Mouse (Mus musculus) gastrocnemius, adult 18-20 months (tissue): Measurements from ENCODE around the gene Hsd17b7. TPM values are rescaled to one million over a fixed set of nuclear protein-coding genes. Genes with fewer than 3 reads are reported as not detected.
A peak's percentile ranks its signal among the peaks of the same experiment; 100 is the strongest.
"Not testable (repeated sequence)": the region's sequence is repeated elsewhere in the genome, so short reads cannot be mapped to it uniquely, and the experiment has no call there.

Experiments
- DNase-seq: peaks from one replicate; pipeline ENCODE4 v3.0.0; 2021; ENCODE audit warnings: low spot score
- long read RNA-seq, 2 experiments: library from polyadenylated mRNA; stranded (forward); transcript quantifications; one replicate each; pipeline ENCODE4 v2.0.0; 2021
- total RNA-seq, 2 experiments: library from RNA; stranded (reverse); gene quantifications; 2 replicates each; pipeline ENCODE4 v1.2.3; 2021

Gene Hsd17b7
- total RNA-seq: 10 to 100 TPM; 11.1 to 15.4 TPM
- long read RNA-seq, experiment 1, full-length matches to known transcripts: 11 of 17 reads
- long read RNA-seq, experiment 1, partial matches to known transcripts: 0 of 17 reads
- long read RNA-seq, experiment 1, other reads (novel, unspliced or antisense): 6 of 17 reads
- long read RNA-seq, experiment 2, full-length matches to known transcripts: 12 of 21 reads
- long read RNA-seq, experiment 2, partial matches to known transcripts: 3 of 21 reads
- long read RNA-seq, experiment 2, other reads (novel, unspliced or antisense): 6 of 21 reads

DNA sequence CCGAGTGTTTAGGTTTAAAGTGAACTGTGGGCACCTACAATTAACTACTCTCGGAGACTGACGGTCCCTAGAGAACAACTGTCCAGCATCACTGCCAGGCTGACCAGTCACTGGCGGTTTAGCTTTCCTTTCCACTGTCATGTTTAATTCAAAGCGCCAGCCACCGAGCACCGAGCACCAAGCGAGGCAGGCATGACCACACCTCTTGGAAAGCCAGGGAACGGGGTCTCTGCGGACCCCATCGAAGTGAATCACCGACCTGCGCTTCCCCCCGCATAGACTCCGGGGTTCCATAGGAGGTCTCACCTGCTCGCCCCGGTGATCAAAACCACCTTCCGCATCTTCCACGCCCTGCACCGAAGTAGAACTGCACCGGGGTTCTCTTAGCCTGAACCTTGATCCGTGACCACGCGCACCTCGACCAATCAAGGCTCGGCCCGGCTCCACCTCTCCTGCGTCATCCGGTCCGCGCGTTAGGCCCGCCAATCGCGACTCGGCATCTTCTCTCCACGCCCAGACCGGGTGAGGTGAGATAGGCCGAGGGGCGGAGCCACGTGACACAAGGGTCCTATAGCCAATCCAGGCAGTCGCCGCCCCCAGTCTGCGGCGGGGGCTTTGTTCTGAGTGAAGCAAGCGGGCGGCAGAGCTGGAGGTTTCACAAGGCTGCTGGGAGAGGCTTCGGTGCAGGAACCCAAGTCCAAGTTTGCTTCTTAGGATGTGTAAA lies at the start of gene Hsd17b7:
Gene Hsd17b7, minus strand, starts transcription at position 450 of the 724 bp plus-strand sequence.
- peak; percentile 98 for DNase-seq

DNA sequence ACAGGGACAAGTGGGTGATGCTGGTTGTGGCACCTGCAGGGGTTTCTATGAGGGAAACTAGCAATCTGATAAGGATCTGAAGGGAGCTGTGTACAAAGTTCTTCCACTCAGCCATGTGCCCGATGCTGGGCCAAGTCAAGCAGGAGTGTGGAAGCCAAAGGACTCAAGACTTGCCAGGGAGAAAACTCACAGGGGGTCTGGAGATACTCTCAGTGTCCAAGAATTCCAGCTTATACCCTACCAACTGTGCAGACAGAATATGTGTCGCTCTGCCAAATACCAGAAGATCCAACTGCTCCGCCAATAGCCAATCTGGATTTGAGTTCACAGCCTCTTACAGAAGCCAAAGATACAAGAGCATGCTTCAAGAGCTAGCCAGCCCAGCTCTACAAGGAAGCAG lies 45.7 kb upstream of the Hsd17b7 start:
- DNase-seq: no peak

DNA sequence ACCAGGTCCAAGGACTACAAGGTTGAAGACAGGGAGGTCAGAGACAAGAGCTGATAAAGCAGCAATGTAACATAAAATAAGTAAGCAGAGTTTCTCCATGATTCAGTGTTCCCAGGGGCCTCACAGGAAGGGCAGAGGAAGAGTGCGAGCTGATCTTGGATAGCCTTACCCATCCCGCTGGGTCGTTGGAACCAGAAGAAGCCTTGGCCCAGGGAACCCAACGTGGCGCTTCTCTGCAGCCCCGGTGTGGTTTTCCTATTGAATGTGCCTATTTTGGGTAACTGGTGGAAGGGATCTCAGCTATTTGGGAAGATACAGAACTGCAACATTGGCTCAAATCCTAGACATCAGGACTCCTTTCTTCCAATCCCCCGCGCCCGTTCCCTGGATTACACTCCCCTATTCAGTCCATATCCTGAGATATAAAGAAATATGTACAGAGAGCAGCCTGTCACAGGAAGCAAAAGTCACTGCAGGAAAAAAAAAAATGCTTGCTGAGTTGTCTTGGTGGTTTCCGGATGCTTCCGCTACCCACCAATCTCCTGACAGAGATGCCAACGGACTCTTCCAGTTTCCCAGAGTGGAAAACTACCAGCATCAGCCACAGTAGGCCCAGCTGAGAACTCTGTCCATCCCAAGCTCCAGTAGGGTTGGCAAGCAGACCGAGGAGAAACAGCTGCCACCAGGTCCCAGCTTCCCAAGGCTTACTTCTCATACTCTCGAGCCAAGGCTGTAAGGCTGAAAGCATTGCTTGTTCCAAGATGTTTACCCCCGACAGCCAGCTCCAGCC lies 41.9 kb upstream of the Hsd17b7 start:
- peak; percentile 42 for DNase-seq

GRCm38 (mm10) chr1:170009296-170009695 lies 40.3 kb upstream of the Hsd17b7 start:
- DNase-seq: no peak

DNA sequence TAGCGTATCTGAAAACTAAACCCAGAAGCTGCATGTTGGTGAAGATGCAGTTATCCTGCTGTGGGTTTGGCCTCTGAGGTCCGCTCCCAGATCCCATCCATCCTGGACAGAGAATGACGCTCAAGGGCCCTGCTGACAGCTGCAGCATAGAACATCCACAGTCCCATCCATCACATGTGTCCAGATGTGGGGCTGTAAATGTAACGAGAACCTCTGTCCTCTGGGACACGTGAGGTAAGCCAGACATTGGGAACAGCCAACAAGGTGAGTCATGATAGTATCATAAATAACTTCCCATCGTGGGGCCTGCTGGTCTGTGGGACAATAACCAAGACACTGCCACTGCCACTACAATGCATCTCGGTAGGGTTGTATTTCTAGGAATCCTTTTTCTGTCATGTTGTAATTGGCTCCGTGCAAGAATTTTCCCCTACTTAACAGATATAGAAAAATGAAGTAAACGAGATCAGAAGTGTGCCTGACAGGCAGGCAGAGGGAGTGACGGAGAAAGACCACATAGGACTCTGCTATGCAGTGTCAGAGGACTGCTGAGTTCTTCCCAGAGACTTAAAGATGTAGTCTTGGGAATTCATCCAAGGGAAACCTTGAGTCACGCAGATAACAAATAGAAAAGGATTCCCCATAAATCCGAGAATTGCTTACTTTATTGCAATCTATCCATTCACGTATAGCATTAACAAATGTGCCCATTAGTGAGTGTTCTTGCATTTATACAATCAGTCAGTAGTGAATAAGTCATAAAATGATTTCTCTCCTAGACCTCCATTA lies 39.6 kb upstream of the Hsd17b7 start:
- DNase-seq: no peak

DNA sequence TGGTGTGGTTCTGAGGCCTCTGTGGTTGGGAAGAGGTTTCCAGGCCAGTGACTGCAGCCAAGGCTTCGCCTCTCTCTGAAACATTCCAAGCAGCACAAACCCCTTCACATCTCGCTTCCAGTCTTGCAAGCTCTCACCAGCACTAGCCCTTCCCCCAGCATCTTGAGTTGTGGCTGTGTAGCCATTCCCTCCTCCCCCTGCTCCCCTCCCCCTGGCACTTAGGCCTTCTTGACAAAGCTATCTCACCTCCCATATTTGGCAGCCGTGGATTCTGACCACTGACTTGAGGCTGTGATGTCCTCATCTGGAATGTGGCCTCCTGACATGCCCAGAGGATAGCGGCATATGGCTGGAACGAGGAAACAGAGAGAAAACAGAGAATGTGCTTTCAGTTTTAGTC lies 37.5 kb upstream of the Hsd17b7 start:
- peak; percentile 33 for DNase-seq

GRCm38 (mm10) chr1:170005297-170005696 lies 36.3 kb upstream of the Hsd17b7 start:
- no peak for DNase-seq

GRCm38 (mm10) chr1:169993901-169994300 lies 24.9 kb upstream of the Hsd17b7 start:
- DNase-seq: not testable (repeated sequence)

DNA sequence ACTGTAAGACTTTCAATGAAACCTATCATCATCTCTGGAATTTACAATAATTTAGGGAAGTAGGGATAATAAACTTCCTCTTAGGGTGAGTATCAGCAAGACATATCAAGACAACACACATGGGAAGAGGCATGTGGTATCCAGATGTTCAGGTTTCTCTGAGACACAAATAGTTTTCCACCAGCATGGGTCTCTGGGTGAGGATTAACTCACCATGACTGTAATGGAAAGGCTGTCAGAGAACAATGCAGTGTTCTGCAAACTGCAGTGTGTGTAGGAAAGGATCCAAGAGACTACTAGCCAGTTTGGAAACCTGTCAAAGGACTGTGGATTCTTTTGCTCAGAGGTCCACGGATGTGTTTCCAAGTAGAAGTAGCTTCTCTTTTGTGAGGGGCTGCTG lies 17.1 kb upstream of the Hsd17b7 start:
- DNase-seq: no peak

DNA sequence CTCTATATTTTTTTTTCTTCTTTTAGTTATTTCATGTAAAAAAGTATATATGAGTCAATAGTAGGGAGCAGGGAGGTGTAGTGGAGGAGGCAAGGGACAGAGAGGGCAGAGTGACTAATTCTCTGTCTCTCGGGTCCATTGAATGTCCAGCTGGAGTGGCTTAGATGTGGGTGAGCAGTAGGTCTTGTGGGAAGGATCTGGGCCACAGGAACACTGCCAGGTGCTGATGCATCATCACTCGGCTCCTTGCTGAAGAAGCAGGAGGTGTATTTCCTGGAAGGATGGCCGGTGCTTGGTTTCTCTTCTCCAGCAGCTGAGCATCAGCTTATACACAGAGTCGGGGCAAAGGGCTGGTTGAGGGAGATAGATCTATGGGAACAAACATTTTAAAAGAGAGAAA lies 8.6 kb upstream of the Hsd17b7 start:
- no peak for DNase-seq

GRCm38 (mm10) chr1:169971998-169972397 lies 3.0 kb upstream of the Hsd17b7 start:
- no peak for DNase-seq

DNA sequence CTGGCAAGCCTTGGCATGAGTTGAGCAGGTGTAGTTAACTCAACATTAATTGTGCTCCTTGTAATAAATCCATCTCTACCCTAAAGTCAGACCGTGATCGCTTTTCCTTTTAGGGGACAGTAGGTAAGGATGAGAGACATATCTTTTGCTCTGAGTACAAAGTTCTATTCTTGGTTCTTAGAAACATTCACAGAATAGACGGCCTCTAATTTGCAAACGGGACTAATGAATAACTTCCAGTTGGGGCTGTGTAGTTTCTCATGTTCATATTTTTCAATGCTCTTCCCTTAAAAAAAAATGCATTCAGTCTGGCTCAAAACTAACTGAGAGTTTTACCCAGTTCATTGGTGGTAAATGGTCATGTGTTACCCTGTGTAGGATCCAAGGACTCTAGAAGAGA lies 1.9 kb upstream of the Hsd17b7 start:
- no peak for DNase-seq

DNA sequence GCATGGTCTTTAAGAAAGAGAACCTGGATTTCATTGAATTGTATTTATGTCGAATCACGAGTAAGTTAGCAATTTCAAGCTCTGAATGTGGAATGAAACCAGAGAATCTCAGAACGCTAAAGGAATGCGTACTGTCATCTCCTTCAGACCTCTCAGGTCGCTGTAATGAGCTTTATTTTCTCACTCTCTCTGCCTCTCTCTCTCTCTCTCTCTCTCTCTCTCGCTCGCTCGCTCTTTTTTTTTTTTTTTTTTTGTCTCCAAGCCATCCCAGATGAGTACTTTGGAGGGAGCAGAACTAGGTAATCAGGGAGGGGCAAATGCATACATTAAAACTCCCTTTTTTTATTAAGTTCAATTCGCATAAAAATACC lies 460 bp upstream of the Hsd17b7 start:
- DNase-seq: no peak

DNA sequence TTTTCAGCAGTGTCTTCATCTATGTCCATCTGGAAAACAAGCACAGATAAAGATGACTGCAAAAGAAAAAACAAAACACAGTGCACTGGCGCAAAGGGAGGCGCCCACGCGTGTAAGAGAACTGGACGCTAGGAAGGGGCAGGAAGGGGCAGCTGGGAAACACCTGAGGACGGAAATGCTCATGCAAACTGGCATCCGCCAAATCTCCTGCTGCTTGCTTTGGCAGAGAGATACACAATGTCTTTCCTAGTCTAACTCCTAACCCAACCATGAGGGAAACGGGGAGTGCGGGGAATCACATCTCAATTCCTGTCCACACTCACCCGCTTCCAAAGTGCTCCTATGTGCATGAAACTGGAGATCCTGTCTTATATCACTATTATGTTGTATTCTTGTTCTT lies 15.9 kb downstream of the Hsd17b7 start:
- no peak for DNase-seq

GRCm38 (mm10) chr1:169952636-169953035 lies 16.4 kb downstream of the Hsd17b7 start:
- no peak for DNase-seq

- DNase-seq: no peak
Observed at GRCm38 (mm10) chr1:169951561-169951960, 17.5 kb downstream of the Hsd17b7 start.

GRCm38 (mm10) chr1:169950651-169951050 lies 18.4 kb downstream of the Hsd17b7 start:
- DNase-seq: no peak

DNA sequence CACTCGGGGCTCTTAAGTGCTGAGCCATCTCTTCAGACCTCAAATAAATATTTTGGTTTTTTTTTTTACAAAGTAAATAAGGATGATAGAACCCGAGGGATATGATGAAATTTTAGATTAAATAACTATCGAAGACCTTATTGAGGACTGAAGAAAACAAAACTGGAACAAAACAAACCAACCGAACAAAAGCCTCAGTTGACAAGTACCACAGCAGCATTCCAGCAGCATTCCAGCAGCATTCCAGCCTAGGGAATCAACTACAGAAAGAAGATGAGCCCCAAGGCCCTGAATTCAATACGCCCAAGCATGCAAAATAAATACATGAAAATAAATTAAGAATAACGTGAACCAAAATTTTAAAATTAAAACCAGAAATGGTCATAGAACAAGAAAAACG lies 19.1 kb downstream of the Hsd17b7 start:
- DNase-seq: no peak

GRCm38 (mm10) chr1:169948866-169949265 lies 20.2 kb downstream of the Hsd17b7 start:
- DNase-seq: no peak

GRCm38 (mm10) chr1:169948280-169948679 lies 20.8 kb downstream of the Hsd17b7 start:
- no peak for DNase-seq

GRCm38 (mm10) chr1:169947654-169948053 lies 21.4 kb downstream of the Hsd17b7 start:
- no peak for DNase-seq

DNA sequence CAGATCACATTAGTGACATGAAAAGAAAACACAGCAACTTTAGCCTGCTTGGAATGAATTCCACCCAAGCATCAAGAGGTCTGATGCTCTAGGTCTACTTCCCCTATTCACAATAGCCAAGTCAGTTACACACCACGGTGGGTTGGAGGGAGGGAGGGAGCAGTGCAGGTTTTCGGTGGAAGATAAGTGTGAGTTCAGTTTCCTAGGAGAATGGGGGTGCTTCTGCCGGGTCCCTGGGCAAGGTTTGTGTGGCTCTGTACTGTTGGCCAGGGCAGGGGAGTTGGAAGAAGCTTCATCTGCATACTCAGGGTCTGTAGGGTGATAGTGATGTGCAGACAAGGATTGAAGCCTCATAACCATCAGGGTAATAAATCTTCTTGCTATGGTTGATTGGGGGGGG lies 23.0 kb downstream of the Hsd17b7 start:
- DNase-seq: no peak
